Mouse (Mus musculus) liver, embryonic 14.5 days (tissue): Measurements from ENCODE around the gene Rbms3.

Experiments used
- CTCF ChIP-seq: IDR thresholded peaks from 2 replicates; pipeline ENCODE4 v1.5.1; 2016; ENCODE audit warnings: antibody characterized with exemption, low read depth, control low read depth
- EP300 ChIP-seq: IDR thresholded peaks from 2 replicates; pipeline ENCODE4 v1.6.1; 2016; ENCODE audit warnings: antibody characterized with exemption, low read depth

DNA sequence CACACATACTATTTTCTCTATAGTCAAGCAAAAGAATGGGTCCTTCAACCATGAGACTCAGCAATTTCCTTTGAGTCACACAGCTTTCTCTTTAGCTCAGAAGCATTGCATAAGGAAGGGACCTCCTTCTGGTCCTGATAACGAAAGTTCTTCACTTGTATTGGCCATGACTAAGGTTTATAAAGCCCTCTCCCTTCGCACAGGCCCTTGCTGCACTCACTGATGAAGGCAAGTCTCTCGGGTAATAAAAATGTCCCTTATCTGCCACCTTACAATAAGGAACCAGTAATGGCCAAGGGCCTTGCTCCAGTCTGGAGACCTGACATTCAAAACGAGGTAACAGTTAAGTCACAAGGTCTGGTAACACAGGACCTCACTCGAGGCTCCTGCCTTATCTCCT, 905.1 kb downstream of the Rbms3 start:
- TF ChIP-seq CTCF, result no peak
- no peak for TF ChIP-seq EP300
